Mouse (Mus musculus) cerebellum, adult 2 months (tissue): ENCODE measurements around the gene Bspry.

Experiments
- CTCF ChIP-seq: fragments of 200-500 bp; IDR thresholded peaks from 2 replicates; pipeline ENCODE4 v1.5.1; 2011; ENCODE audit warnings: low read depth, mild to moderate bottlenecking, control low read depth, low read length, moderate library complexity, borderline replicate concordance; ENCODE audit not compliant: insufficient read depth
- POLR2A ChIP-seq: fragments of 200-500 bp; IDR thresholded peaks from 2 replicates; pipeline ENCODE4 v1.6.1; 2011; ENCODE audit warnings: low read length, control low read depth, borderline replicate concordance; ENCODE audit not compliant: insufficient read depth

- TF ChIP-seq POLR2A: peak; percentile 39; the same call in 1 of the 2 replicates
- 0 out of 2 replicates have a peak, but pooled peaks have one; percentile 1 for TF ChIP-seq CTCF
Observed at GRCm38 (mm10) chr4:62516079-62516478, 36.2 kb downstream of the Bspry start.
